Mouse (Mus musculus): ENCODE results near the gene Gcnt2. TPM values are rescaled to one million over a fixed set of nuclear protein-coding genes. Genes with fewer than 3 reads are reported as not detected.

The Gcnt2 gene
- polyA plus RNA-seq, 1 experiment, result 9.2 TPM

DNA sequence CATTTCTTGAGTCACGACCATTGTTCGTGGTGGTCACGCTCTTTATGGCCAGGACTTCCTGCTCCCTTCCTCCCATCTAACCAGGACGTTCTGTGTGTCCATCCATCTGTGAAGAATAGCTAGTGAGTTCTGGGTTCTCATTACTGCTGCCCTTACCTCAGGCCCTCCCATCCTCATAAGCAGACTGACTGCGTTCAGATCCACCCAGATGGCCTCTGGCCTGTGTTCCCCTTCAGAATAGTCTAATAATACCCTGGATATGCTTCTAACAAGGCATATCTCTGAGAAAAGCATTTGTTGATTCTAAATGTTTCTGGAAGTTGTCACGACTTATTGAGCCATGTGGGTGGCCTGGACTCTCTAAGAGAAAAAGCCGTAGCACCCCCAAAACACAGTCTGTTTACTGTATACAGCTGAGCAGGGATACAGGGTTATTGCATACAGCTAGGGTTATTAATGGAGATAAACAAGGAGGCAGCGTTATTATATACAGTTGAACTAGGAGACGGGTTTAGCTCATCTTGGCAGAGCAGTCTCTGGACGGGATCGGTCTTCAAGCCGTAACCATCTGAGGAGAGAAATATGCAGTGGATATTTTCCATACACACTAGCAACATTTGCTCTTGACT, 42.4 kb downstream of the Gcnt2 start:
- H3K36me3 ChIP-seq (ENCODE audit: control insufficient read depth, insufficient read depth, low read length), result no peaks in the 10 kb centered on the region
- no peak overlapping the region for H3K4me3 ChIP-seq (ENCODE audit: insufficient read depth, low read depth, low read length)
- TF ChIP-seq POLR2A (IDR thresholded peaks at IDR 0.05; ENCODE audit: low read depth, low read length) (no peak), CTCF (conservative IDR thresholded peaks at IDR 0.05; ENCODE audit: insufficient read depth, insufficient read length, low read depth, low read length) (no peak)
- DNase-seq, result no peak
- WGBS, result 58% methylated on average over 12 of the region's 12 CpGs
- no peak overlapping the region for H3K27ac ChIP-seq (ENCODE audit: insufficient read depth, low read depth, low read length)
- no peaks in the 10 kb centered on the region for H3K27me3 ChIP-seq (replicated peaks; ENCODE audit: control insufficient read depth, insufficient read depth, low read length)
- H3K4me1 ChIP-seq (ENCODE audit: control insufficient read depth, insufficient read depth, low read length), result peaks cover 9% of the 10 kb centered on the region; the same call in 1 of the 2 replicates

DNA sequence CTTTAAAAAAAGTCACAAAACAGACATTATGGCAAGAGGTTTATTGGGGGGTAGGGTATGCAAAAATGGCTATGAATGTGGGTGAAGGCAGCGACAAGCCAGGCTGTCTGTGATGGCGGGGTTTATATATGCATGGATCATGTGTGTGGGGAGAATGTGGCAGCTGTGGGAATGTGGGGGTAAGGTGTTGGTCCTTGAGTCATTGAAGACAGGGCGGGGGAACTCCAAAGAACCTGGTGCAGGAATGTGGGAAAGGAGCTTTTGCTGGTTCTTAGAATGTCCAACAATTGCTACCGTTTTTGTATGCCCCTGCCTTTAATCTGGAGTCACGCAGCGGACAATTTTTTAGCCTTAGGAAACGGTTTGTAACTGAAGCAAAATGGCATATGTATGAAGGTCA, 44.5 kb downstream of the Gcnt2 start:
- H3K4me3 ChIP-seq (ENCODE audit: insufficient read depth, low read depth, low read length), result no peak overlapping the region
- no peaks in the 10 kb centered on the region for H3K27me3 ChIP-seq (replicated peaks; ENCODE audit: control insufficient read depth, insufficient read depth, low read length)
- TF ChIP-seq CTCF (conservative IDR thresholded peaks at IDR 0.05; ENCODE audit: insufficient read depth, insufficient read length, low read depth, low read length) (no peak), POLR2A (IDR thresholded peaks at IDR 0.05; ENCODE audit: low read depth, low read length) (no peak)
- no peaks in the 10 kb centered on the region for H3K36me3 ChIP-seq (ENCODE audit: control insufficient read depth, insufficient read depth, low read length)
- H3K27ac ChIP-seq (ENCODE audit: insufficient read depth, low read depth, low read length), result no peak overlapping the region
- 85% methylated on average over 7 of the region's 7 CpGs for WGBS
- H3K4me1 ChIP-seq (ENCODE audit: control insufficient read depth, insufficient read depth, low read length), result peaks cover 15% of the 10 kb centered on the region
- no peak for DNase-seq

DNA sequence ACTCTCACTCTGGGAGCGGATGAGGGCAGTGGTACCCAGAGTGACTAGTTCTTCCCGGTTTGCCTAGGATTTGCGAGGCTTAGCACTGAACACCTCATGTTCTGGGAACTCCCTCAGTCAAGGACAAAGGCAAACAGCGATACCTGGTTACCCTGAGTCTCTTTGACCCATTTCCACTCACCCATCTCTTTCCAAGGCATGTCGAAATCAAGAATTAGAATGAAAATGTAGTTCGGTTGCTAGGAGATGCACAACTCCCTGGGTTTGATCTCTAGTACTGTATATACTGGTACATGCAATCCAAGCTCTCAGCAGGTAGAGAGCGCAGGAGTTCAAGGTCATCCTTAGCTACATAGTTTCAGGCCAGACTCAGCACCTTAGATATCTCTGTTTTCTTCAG, 47.0 kb downstream of the Gcnt2 start:
- peak overlapping the region; percentile 61; the same call in 1 of the 2 replicates for H3K27ac ChIP-seq (ENCODE audit: insufficient read depth, low read depth, low read length)
- no peak overlapping the region for H3K4me3 ChIP-seq (ENCODE audit: insufficient read depth, low read depth, low read length)
- TF ChIP-seq CTCF (conservative IDR thresholded peaks at IDR 0.05; ENCODE audit: insufficient read depth, insufficient read length, low read depth, low read length) (no peak), POLR2A (IDR thresholded peaks at IDR 0.05; ENCODE audit: low read depth, low read length) (no peak)
- no peak for DNase-seq
- peaks cover 14% of the 10 kb centered on the region for H3K4me1 ChIP-seq (ENCODE audit: control insufficient read depth, insufficient read depth, low read length)
- no peaks in the 10 kb centered on the region for H3K27me3 ChIP-seq (replicated peaks; ENCODE audit: control insufficient read depth, insufficient read depth, low read length)
- 65% methylated on average over 7 of the region's 7 CpGs for WGBS
- H3K36me3 ChIP-seq (ENCODE audit: control insufficient read depth, insufficient read depth, low read length), result no peaks in the 10 kb centered on the region

DNA sequence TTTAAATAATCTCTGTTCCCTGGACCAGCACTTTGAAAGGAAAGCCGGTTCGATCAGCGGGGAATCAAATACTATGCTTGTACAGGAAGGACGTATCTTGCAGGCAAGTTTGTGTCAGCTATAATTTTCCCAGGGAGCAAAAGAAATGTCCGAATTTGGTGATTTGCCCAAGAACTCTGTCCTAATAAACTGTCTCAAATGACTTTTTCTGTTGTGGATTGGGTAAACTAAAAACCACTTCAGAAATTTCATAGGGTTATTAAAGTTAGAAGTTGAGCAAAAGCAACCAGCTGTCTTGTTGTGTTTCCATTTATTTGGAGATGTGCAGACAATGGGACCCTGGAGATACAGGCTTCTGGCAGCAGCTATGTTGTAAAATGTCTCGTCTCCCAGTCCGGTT, 47.7 kb downstream of the Gcnt2 start:
- Histone ChIP-seq H3K27ac (ENCODE audit: insufficient read depth, low read depth, low read length) (peak overlapping the region; percentile 24; the same call in 1 of the 2 replicates), H3K27me3 (replicated peaks; ENCODE audit: control insufficient read depth, insufficient read depth, low read length) (no peaks in the 10 kb centered on the region), H3K36me3 (ENCODE audit: control insufficient read depth, insufficient read depth, low read length) (no peaks in the 10 kb centered on the region), H3K4me3 (ENCODE audit: insufficient read depth, low read depth, low read length) (no peak overlapping the region), H3K4me1 (ENCODE audit: control insufficient read depth, insufficient read depth, low read length) (peaks cover 10% of the 10 kb centered on the region)
- 66% methylated on average over 7 of the region's 7 CpGs for WGBS
- no peak for DNase-seq
- TF ChIP-seq POLR2A (IDR thresholded peaks at IDR 0.05; ENCODE audit: low read depth, low read length), result no peak
- TF ChIP-seq CTCF (conservative IDR thresholded peaks at IDR 0.05; ENCODE audit: insufficient read depth, insufficient read length, low read depth, low read length), result no peak

DNA sequence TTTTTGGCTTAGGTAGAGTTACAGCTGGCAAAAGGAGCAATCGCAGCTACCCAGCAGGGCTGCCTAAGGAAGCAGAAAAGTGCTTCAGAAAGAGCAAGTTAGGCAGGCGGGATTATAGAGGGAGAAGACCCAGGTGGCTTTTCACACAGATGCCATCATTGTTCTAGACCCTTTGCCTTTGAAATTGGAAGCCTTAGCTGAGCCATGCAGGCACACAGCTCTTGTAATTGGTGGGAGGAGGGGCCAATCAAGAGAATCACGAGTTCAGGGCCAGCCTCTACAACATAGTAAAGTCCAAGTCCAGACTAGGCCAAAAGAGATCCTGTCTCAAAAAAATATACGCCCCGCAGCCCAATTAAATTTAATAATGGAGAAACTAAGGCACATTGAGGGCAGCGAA, 48.5 kb downstream of the Gcnt2 start:
- DNase-seq, result no peak
- Histone ChIP-seq H3K4me1 (ENCODE audit: control insufficient read depth, insufficient read depth, low read length) (peaks cover 10% of the 10 kb centered on the region), H3K36me3 (ENCODE audit: control insufficient read depth, insufficient read depth, low read length) (no peaks in the 10 kb centered on the region), H3K27me3 (replicated peaks; ENCODE audit: control insufficient read depth, insufficient read depth, low read length) (no peaks in the 10 kb centered on the region), H3K27ac (ENCODE audit: insufficient read depth, low read depth, low read length) (no peak overlapping the region), H3K4me3 (ENCODE audit: insufficient read depth, low read depth, low read length) (no peak overlapping the region)
- TF ChIP-seq CTCF (conservative IDR thresholded peaks at IDR 0.05; ENCODE audit: insufficient read depth, insufficient read length, low read depth, low read length), result no peak
- TF ChIP-seq POLR2A (IDR thresholded peaks at IDR 0.05; ENCODE audit: low read depth, low read length), result no peak
- WGBS, result 77% methylated on average over 6 of the region's 6 CpGs

DNA sequence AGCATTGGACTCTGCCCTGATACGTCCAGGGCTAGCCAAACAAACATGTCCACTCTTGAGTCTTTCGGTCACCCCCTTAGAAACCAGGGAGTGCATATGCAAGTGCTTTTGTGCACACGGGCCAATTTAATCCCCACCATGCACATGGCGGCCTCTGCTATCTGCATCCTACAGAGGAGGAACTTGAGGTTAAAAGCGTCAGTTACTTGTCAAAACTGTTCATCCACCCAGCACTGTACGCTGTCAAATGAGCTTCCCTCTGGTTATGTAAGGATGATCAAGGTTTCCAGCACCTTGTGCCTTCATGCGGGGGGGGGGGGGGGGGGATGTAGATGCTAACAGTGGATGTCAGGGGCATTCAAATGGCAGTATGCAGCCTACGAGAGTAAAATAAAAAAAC, 49.5 kb downstream of the Gcnt2 start:
- 76% methylated on average over 8 of the region's 8 CpGs for WGBS
- no peak for DNase-seq
- TF ChIP-seq CTCF (conservative IDR thresholded peaks at IDR 0.05; ENCODE audit: insufficient read depth, insufficient read length, low read depth, low read length) (no peak), POLR2A (IDR thresholded peaks at IDR 0.05; ENCODE audit: low read depth, low read length) (no peak)

DNA sequence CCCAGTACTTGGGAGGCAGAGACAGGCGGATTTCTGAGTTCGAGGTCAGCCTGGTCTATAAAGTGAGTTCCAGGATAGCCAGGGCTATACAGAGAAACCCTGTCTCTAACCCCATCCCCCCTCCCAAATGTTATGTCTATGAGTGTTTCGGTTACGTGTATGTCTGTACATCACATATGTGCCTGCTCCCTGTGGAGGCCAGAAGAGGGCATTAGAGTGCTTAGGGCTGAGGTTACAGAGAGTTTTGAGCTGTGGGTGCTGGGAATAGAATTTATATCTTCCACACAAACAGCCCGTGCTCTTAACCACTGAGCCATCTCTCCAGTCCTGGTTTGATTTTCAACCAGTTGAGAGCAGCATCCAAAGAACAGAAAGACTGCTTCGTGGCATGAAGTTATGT, 50.5 kb downstream of the Gcnt2 start:
- Histone ChIP-seq H3K27ac (ENCODE audit: insufficient read depth, low read depth, low read length) (no peak overlapping the region), H3K36me3 (ENCODE audit: control insufficient read depth, insufficient read depth, low read length) (no peaks in the 10 kb centered on the region), H3K4me3 (ENCODE audit: insufficient read depth, low read depth, low read length) (no peak overlapping the region), H3K4me1 (ENCODE audit: control insufficient read depth, insufficient read depth, low read length) (peaks cover 13% of the 10 kb centered on the region), H3K27me3 (replicated peaks; ENCODE audit: control insufficient read depth, insufficient read depth, low read length) (no peaks in the 10 kb centered on the region)
- 94% methylated on average over 6 of the region's 6 CpGs for WGBS
- no peak for DNase-seq
- TF ChIP-seq CTCF (conservative IDR thresholded peaks at IDR 0.05; ENCODE audit: insufficient read depth, insufficient read length, low read depth, low read length) (0 out of 2 replicates have a peak, but pooled peaks have one; percentile 22), POLR2A (IDR thresholded peaks at IDR 0.05; ENCODE audit: low read depth, low read length) (no peak)

More for the DNA sequence above, 49.5 kb downstream of the Gcnt2 start:
- Histone ChIP-seq H3K4me3 (ENCODE audit: insufficient read depth, low read depth, low read length) (no peak overlapping the region), H3K27me3 (replicated peaks; ENCODE audit: control insufficient read depth, insufficient read depth, low read length) (no peaks in the 10 kb centered on the region), H3K36me3 (ENCODE audit: control insufficient read depth, insufficient read depth, low read length) (no peaks in the 10 kb centered on the region), H3K27ac (ENCODE audit: insufficient read depth, low read depth, low read length) (no peak overlapping the region), H3K4me1 (ENCODE audit: control insufficient read depth, insufficient read depth, low read length) (peaks cover 13% of the 10 kb centered on the region)
